Comparison of ENCODE assay signal across 23 mouse cellular contexts in genomic region chr1:80039161-80039560, GRCm38 (mm10).
"Had no signal": no experiment of that assay in that cellular context is flagged by ENCODE, and none has a peak within 500 bp of the region (broad histone marks: within the 10 kb centered on the region; RNA-seq: fewer than 3 reads in every experiment).

No protein-coding gene starts in this region.

- ATAC-seq: forebrain, embryonic 16.5 days; hindbrain, embryonic 16.5 days; inflammation-experienced regulatory T-cells, adult 6 months; intestine, embryonic 15.5 days; intestine, postnatal 0 days had no signal

- H3K36me3 ChIP-seq: heart, embryonic 13.5 days; heart, embryonic 15.5 days; hindbrain, embryonic 10.5 days; hindbrain, embryonic 12.5 days; intestine, embryonic 15.5 days; limb, embryonic 10.5 days; limb, embryonic 12.5 days had no signal

- H3K4me1 ChIP-seq: heart, embryonic 13.5 days; heart, embryonic 15.5 days; hindbrain, embryonic 10.5 days; hindbrain, embryonic 12.5 days; intestine, embryonic 15.5 days; limb, embryonic 12.5 days had no signal

- H3K27me3 ChIP-seq: heart, embryonic 13.5 days; heart, embryonic 15.5 days; hindbrain, embryonic 12.5 days; intestine, embryonic 15.5 days; limb, embryonic 12.5 days had no signal

- DNase-seq: gastrocnemius, postnatal 14 days; heart, adult 2 months; heart, postnatal 14 days; heart, postnatal 36 days; kidney, adult 18-20 months; kidney, adult 8-10 months; kidney, postnatal 10 days; kidney, postnatal 25 days; kidney, postnatal 4 days; liver had no signal

- H3K9me3 ChIP-seq: heart, embryonic 13.5 days; heart, embryonic 15.5 days; hindbrain, embryonic 10.5 days; hindbrain, embryonic 12.5 days; intestine, embryonic 15.5 days; limb, embryonic 10.5 days; limb, embryonic 12.5 days had no signal

- H3K4me3 ChIP-seq: heart, adult 2 months; heart, embryonic 13.5 days; heart, embryonic 15.5 days; hindbrain, embryonic 10.5 days; hindbrain, embryonic 12.5 days; intestine, embryonic 15.5 days; layer of hippocampus, adult 2 months; left cerebral cortex, adult 2 months; limb, embryonic 10.5 days; limb, embryonic 12.5 days had no signal
